Mouse (Mus musculus): Measurements from ENCODE around the gene Pou2af1. TPM values are rescaled to one million over a fixed set of nuclear protein-coding genes. Genes with fewer than 3 reads are reported as not detected.

The Pou2af1 gene
- polyA plus RNA-seq, 1 experiment, result 20.6 TPM

DNA sequence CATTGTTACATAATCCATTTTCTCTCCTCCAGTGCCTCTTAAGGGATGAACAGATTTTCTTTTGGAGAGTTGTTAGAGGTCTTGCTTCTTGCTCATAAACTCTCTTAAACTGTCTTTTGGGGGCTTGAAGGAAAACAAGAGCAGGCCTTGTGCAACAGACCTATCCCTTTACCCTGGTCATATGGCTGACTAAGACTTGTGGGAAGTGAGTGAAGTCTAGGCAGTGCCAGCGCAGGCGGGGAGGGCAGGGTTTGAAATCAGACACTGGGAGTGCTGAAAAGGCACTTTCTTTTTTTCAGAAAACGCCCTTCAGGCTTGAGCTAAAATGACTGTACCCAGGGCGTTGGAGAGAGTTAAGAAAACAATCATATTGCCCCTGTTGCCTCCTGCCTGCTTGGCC, 1.8 kb downstream of the Pou2af1 start:
- DNase-seq (ENCODE audit: low read depth, low spot score), result no peak
- 33% methylated on average over 4 of the region's 4 CpGs for WGBS

DNA sequence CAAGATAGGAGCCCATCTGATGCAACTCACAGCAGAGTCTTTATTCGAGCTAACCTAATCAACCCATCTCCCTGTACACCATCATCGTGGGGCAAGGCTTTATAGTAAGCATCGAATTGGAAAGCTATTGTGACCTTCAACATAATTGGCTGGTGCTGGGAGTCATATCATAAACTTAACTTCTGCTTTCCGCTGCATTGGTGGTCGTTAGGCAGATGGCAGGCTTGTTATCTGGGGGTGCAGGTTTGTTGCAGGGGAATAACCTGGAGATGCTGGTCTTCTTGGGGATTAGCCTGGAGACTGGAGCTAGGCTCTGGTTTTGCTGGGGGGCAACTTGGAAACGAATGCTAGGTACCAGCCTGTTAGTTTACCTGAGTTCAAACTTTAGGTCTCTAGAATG, 2.4 kb downstream of the Pou2af1 start:
- WGBS, result 57% methylated on average over 6 of the region's 6 CpGs
- DNase-seq (ENCODE audit: low read depth, low spot score), result no peak

DNA sequence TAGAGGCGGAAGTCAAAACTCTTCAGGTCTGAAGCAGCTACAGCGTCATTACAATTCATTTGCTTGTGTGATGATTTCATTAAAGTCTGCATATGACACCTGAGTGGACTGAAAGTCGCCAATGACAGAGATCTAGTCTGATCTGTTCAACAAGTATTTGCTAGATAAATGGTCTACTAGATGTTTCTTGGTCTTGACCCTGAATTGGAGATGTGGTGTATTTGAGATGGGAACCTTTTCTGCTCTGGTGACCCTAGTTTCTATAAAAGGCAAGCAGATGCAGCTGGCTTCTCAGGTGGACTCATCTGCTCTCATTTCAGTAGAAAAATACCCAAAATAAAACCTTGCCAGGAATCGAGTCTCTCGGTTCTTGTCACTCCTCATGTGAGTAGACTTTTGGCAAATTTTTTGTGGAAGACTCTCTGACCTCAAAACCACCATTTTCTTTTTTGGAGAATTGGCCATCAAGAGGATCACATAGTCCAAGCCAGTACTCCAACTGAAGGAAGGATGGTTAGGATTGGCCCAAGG, 12.2 kb downstream of the Pou2af1 start:
- WGBS, result 89% methylated on average over 5 of the region's 5 CpGs
- DNase-seq (ENCODE audit: low read depth, low spot score), result no peak

DNA sequence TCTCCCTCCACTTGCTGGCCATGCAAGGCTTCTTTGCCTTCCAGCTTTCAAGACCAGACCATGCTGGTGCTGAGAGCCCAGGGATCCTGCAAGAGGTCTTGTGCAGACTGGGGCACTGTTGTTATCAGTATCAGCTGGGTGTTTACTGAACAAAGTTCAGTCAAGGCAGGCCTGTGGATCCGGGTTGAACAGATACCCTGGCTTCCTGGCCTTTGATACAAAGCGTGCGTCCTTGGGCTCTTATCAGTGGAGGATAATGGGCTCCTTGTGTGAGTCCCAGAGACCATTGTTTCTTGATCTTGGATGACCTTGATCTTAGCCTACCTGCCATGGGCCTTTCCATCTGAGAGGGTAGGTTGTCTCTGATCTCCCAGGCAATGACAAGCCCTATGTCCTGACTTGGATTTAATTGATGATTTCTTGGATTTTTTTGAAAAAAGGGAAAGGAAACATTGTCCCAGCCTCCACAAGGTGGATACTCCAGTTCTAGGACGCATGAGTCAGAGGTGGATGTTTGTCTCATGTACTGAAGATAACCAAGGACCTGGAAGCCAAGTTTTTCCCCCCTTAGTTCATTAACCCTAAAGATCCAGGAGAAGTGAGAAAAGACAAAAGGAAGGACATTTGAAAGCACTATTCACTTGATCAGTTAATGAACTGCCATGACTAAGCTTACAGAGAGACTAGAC, 17.3 kb downstream of the Pou2af1 start:
- DNase-seq (ENCODE audit: low read depth, low spot score), result no peak
- WGBS, result 35% methylated on average over 4 of the region's 4 CpGs

DNA sequence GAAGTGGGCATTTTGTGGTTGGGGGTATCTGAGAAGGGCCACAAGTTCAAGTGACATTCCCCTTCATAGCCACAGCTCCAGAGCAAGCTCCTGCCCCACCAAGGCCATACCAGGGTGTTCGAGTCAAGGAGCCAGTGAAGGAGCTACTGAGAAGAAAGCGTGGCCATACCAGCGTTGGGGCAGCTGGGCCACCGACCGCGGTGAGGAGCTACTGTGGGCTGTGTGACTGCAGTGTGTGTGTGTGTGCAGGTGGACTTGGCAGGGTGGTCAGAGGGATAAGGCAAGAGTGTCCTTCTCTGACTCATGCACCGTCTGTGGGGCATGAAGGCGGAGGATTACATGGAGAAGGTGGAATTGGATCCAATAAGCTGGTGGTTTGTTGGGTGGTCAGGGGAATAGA, 18.7 kb downstream of the Pou2af1 start:
- WGBS, result 97% methylated on average over 8 of the region's 8 CpGs
- no peak for DNase-seq (ENCODE audit: low read depth, low spot score)

DNA sequence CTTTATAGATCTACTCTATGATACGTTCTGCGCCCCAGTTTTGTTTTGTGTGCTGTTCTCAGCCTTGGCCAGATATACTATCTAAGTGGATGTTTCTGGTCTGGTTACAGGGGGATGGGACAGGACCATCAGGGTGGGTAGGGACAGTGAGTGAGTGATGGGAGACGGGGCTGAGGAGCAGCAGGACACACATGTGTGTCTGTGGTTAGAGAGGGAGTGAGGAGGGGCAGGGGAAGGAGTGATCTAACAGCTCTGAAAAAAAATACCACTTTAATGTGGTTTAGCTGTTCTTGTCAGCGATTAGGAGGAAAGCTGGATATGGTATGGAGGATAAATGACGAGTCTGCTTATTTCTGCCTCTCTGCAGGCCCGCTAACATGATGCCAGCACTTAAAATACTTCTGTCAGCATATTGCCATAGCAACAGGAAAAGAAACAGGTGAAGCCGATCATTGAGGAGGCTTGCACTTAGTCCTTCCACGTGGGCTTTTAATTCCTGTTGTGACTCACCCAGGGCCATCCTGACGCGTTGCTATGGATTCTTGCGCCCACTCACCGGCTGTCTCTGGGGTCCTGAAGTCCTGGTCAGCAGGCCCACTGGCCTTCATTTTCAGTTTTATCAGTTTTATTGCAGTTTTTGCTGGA, 25.4 kb downstream of the Pou2af1 start:
- no peak for DNase-seq (ENCODE audit: low read depth, low spot score)

DNA sequence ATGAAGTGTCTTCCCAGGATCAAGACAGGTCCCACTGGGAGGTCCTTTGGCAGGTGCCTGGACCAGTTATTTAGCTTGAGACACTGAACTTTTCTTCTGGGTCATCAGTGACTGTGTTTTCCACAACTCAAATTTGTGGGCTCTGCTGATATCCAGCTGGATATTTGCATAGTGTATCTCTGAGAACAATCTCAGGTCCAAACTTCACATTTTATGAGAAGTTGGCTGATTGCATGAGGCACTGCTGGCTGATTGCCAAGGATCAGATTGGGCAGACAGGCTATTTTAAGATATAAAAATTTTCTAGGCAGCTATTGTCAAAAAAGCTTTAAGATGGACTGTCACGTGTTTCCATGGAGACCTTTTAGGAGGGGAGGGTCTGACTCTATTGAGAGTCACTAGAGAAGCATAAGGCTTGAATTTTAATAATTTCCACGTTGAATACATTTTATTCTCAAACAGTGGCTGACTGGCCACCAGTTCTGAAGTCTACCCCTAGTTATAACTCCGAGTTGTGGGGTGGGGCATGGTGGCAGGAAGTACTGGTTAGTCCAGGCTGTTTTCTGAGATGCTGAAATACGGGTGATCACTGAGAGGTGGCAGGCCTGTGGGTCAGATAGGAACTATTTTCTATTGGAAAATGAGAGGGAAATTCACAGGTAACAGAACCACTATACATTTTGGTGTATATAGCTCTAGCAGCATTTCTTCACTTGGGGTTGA, 43.4 kb downstream of the Pou2af1 start:
- 26% methylated on average over 4 of the region's 4 CpGs for WGBS
- no peak for DNase-seq (ENCODE audit: low read depth, low spot score)

More for the DNA sequence above, 25.4 kb downstream of the Pou2af1 start:
- 58% methylated on average over 12 of the region's 12 CpGs for WGBS

DNA sequence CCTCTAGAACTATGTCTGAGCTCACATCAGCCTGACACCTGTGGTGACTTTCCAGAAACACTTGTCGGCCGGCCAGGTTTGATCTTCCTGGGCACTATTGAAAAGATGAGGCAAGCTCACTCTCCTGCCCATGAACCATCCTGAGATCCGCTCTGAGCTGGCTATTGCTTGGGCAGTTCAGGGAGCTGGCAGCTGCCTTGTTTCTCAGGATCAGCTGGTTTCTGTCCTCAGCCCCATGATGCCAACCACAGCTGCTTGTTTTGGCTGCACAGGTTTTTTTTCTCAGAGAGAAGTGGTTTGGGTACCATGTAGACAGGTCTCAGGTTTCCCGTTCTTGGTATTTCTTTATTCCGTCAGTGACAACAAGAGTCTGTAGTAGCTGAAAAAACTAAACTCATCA, 44.9 kb downstream of the Pou2af1 start:
- WGBS, result 94% methylated on average over 5 of the region's 5 CpGs
- DNase-seq (ENCODE audit: low read depth, low spot score), result no peak

DNA sequence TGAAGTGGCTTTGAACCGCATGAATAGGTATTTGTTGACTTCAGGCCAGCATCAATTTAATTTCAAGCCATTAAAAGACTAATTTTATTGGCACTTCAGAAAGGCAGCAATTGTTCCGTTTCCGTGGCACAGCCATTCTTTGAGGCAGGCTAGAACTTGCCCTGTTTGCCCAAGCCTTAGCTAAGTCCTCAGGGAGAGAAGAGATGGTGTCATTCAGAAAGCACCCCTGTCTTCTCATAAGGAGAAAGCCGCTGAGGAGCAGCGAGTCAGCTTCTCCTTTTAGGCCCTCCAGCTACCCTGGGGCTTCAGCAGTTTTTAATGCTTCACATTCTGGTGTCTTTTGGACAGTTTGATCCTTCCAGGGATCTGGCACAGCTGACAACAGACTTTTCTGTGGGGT, 55.3 kb downstream of the Pou2af1 start:
- no peak for DNase-seq (ENCODE audit: low read depth, low spot score)
- 70% methylated on average over 5 of the region's 5 CpGs for WGBS

DNA sequence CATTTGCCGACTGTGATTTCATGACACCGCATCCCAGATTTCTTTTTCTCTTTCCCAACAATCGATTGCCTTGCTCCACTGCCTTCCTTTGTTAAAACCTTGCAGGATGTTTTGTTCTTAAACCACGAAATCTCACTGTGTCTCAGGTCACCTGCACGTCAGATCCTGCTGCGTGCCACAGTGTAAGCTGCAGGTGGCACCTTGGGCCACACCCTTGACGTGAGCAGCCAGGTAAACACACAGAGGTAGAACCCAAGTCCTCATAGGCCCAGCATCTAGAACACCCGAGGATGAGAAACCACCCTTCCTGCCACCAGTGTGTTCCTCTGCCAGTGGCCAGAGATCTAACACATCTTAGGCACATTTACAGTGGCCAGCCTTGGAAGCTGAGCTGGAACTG, 57.6 kb downstream of the Pou2af1 start:
- no peak for DNase-seq (ENCODE audit: low read depth, low spot score)
- WGBS, result 41% methylated on average over 8 of the region's 8 CpGs

DNA sequence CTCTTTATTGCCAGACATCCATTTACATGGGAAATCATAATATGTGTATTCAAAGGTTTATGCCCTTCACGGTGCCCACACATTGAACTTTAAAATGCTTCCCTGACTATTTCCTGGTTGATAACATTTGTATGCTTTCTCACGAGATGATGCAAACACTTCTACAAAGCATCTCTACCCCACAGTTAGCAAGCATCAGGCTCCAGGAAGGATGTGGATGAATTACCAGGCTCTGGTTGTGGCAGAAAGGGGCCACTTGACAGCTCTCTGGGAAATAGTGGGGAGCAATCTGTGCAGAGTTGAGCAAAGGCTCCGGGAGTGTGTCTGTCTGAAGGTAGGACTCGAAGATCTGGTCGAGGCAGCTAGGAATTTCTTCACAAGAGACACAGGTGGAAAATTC, 58.6 kb downstream of the Pou2af1 start:
- WGBS, result 28% methylated on average over 5 of the region's 5 CpGs
- no peak for DNase-seq (ENCODE audit: low read depth, low spot score)

DNA sequence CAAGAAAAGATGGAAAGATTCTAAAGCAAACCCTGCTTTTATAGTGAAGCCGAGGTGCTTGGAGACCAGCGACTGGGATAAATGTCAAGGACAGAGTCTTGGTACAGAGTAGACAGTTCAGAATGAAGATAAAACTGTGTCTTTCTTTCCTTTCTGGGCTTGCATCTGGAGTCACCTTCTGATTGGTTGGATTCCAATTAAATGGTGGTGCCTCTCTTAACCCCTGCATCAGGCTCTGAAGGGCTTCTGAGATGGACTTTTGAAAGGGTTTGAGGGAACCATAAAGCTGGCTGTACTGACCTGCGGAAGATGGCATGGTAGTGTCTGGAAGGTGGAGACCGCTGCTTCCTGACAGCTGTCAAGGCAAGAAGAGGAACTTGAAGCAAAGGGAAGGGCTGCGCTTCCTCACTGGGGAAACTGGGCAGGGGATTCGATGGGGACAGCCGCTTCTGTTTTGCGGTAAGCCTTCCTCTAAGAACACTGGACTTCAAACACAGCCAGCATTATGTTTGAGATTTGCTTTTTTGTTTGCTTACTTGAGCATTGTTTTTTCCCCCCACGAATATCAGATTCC, 60.2 kb downstream of the Pou2af1 start:
- DNase-seq (ENCODE audit: low read depth, low spot score), result no peak
- 59% methylated on average over 9 of the region's 9 CpGs for WGBS

DNA sequence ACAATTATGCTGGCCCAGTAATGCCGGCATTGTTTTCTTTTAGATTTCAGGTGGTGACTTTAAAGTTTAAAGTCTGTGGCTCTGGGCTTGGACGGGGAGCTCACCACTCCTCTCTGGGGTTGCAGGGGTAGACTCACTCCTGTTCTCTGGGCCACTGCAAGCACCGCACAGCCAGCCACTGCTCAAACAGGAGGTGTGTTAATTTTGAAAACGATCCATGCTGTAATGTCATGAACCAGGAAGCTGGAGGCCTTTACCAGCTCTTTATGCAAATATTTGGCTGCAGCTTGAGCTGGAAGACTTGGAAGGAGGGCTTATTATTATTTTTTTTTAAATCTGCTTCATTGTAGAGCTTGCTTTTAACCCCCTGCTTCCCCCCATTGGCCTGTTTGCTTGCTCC, 61.2 kb downstream of the Pou2af1 start:
- 16% methylated on average over 4 of the region's 4 CpGs for WGBS
- no peak for DNase-seq (ENCODE audit: low read depth, low spot score)

DNA sequence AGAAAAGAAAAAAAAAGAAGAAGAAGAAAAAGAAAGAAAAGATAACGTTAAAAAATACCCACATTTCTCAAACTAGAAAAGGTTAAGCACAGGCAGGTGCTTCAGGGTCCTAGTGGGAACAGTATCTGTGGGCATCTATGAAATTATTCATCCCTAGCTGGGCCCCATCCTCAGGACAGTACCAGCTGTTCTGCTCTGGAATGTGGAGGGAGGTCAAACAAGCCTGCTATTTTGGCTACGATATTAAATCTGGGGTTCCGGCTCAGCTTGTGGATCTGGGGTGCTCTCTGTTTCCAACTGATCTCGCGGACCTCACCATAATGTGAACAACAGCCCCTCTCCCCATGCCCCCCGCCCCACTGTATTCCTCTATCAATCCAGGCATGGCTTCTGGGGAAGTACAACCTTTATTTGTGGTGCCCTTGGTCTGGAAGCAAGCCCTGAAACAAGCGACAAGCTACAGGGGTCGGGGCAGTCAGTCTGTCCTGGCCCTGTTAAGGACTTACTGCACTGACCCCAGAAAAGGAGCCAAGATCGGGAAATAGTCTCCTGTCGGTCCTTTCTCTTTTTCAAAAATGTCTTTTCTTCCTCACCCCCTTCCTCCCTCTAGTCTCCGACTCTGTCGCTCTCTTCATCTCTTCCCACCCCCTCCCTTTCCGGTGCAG, 64.5 kb downstream of the Pou2af1 start:
- WGBS, result 23% methylated on average over 13 of the region's 13 CpGs
- no peak for DNase-seq (ENCODE audit: low read depth, low spot score)

DNA sequence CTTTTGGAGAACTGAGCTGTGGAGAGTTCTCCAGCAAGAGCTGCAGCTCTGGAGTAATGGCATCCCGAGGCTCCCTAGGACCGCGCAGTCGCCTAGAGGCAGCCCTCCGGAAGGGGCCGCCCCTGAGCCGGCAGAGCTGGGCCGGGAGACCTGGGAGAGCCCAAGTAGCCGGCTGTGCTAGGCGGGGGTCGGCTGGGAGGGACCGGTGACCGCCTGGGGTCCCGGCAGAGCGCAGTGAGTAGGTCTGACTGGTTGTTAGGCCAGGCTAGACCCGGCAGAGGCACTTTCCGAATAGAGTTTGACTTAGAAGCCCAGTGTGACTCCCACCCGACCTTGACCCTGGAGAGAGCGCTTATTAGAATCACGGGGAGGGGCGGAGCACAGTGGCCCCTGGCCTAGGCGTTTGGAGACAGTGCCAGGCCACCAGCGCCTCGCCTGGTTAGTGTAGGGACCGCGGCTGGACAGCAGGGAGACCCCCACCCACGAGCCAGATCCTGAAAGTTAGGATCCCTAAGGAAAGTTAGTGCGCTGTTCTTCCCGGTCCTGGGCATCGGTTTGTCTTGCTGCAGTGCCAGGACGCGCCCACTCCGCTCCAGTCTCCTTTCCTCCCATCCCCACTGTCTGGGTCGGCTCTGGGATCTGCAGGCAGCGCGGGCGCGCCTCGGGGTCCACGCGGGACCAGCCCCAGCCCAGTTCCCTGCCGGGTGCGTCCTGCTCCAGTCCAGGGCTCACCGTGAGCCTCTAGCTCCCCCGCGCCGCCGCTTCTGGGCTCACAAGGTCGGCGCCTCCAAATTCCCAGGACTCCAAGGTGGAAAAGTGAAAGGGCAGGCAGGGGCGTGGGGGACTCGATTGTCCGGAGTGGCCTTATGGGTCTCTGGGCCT, 65.2 kb downstream of the Pou2af1 start, which contains the start of gene Colca2:
Gene Colca2, minus strand, starts transcription at position 70 of the 882 bp plus-strand sequence.
- 1% methylated on average over 53 of the region's 53 CpGs for WGBS
- DNase-seq (ENCODE audit: low read depth, low spot score), result no peak

DNA sequence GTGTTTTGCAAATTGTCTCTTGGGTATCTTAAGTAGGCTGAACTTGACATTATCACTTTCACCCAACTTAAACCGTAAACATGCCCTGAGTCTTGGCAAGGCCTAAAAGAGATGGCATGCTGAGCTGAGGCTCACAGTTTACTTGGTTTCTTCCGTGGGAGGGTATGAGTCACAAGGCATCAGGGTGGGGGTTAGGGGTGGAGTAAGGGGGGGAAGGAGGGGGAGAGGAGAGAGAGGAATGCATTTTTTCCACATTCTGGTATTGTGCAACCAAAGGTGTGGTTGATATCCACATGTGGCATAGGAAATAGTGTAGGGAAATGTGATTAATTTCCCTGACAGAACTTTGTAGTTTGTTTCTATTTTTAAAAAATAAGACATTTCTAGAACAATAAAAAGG, 72.6 kb downstream of the Pou2af1 start:
- no peak for DNase-seq (ENCODE audit: low read depth, low spot score)
- 22% methylated on average over 2 of the region's 2 CpGs for WGBS

Measured in large intestine, adult 2 months (tissue).